Mouse (Mus musculus) limb, embryonic 14.5 days (tissue): ENCODE measurements around the gene Gbe1. TPM values are rescaled to one million over a fixed set of nuclear protein-coding genes. Genes with fewer than 3 reads are reported as not detected.

Source experiments
- ATAC-seq: fragments of 200-750 bp; cut with Nextera tagmentation; 2 replicates; pipeline ENCODE4 v1.8.0; 2017; ENCODE audit warnings: low read depth, moderate number of reproducible peaks, moderate TSS enrichment; ENCODE audit not compliant: low FRiP score
- DNase-seq: peaks from one replicate; pipeline ENCODE4 v3.0.0-alpha.2; 2015; ENCODE audit warnings: low spot score
- H3K27ac ChIP-seq: fragments of 300-500 bp; sonication (generic); replicated peaks from 2 replicates; pipeline ENCODE4 v1.5.1; 2014; ENCODE audit warnings: low read depth, mild to moderate bottlenecking, low read length, moderate library complexity, mixed read lengths
- H3K27me3 ChIP-seq: fragments of 300-500 bp; sonication (generic); 2 replicates; pipeline ENCODE4 v1.6.1; 2014; ENCODE audit warnings: low read length, mixed read lengths; ENCODE audit not compliant: control insufficient read depth, insufficient read depth
- H3K36me3 ChIP-seq: fragments of 300-500 bp; sonication (generic); 2 replicates; pipeline ENCODE4 v1.6.1; 2014; ENCODE audit warnings: mild to moderate bottlenecking, low read length, moderate library complexity, mixed read lengths; ENCODE audit not compliant: control insufficient read depth, insufficient read depth
- H3K4me1 ChIP-seq: fragments of 300-500 bp; sonication (generic); 2 replicates; pipeline ENCODE4 v1.6.1; 2014; ENCODE audit warnings: antibody characterized with exemption, low read length, mixed read lengths; ENCODE audit not compliant: control insufficient read depth, insufficient read depth
- H3K4me2 ChIP-seq: fragments of 300-500 bp; sonication (generic); replicated peaks from 2 replicates; pipeline ENCODE4 v1.6.1; 2014; ENCODE audit warnings: low read depth, mild to moderate bottlenecking, low read length, moderate library complexity; ENCODE audit not compliant: severe bottlenecking
- H3K4me3 ChIP-seq: fragments of 300-500 bp; sonication (generic); replicated peaks from 2 replicates; pipeline ENCODE4 v1.5.1; 2014; ENCODE audit warnings: low read length
- H3K9ac ChIP-seq: fragments of 300-500 bp; sonication (generic); 2 replicates; pipeline ENCODE4 v1.6.1; 2014; ENCODE audit warnings: mild to moderate bottlenecking, low read depth, low read length, moderate library complexity; ENCODE audit not compliant: severe bottlenecking
- H3K9me3 ChIP-seq: fragments of 300-500 bp; sonication (generic); 2 replicates; pipeline ENCODE4 v1.6.1; 2016; ENCODE audit warnings: low read length; ENCODE audit not compliant: control insufficient read depth
- POLR2A ChIP-seq: fragments of 200-500 bp; IDR thresholded peaks from 2 replicates; pipeline ENCODE4 v1.8.0; 2012; ENCODE audit warnings: inconsistent platforms, mild to moderate bottlenecking, moderate library complexity, borderline replicate concordance; ENCODE audit not compliant: insufficient read depth, insufficient read length; ENCODE audit errors: extremely low read depth
- WGBS: fragments of 180-500 bp; shearing (Covaris S2); extraction: QIAGEN DNeasy Blood & Tissue Kit; methylation state at CpG from one replicate; pipeline ENCODE4 v1.1.7; 2014; 5-methylcytosine and 5-hydroxymethylcytosine counted together
- polyA plus RNA-seq, 2 experiments: library from polyadenylated mRNA; depleted of rRNA in 1 of 2; stranded (reverse) in 1 of 2; unstranded in 1 of 2; fragments of >200 nt; fragmentation: Nextera tagmentation in 1 of 2; extraction: Ambion mirVana in 1 of 2; gene quantifications; 2 replicates each; pipeline versions ENCODE4 v1.2.1 to v1.2.3; 2012 to 2014

The Gbe1 gene
- polyA plus RNA-seq, 2 experiments: 7.0 to 14.1 TPM

- Histone ChIP-seq H3K4me2 (no peak overlapping the region), H3K4me1 (no peaks in the 10 kb centered on the region), H3K9me3 (no peaks in the 10 kb centered on the region), H3K36me3 (no peaks in the 10 kb centered on the region), H3K27ac (no peak overlapping the region), H3K27me3 (no peaks in the 10 kb centered on the region), H3K4me3 (no peak overlapping the region), H3K9ac (no peak overlapping the region)
- DNase-seq (no peak), ATAC-seq (no peak)
- WGBS: 93% methylated on average over 2 of the region's 2 CpGs
- no peak for TF ChIP-seq POLR2A
Observed at GRCm38 (mm10) chr16:70407780-70408179, 94.0 kb downstream of the Gbe1 start.

DNA sequence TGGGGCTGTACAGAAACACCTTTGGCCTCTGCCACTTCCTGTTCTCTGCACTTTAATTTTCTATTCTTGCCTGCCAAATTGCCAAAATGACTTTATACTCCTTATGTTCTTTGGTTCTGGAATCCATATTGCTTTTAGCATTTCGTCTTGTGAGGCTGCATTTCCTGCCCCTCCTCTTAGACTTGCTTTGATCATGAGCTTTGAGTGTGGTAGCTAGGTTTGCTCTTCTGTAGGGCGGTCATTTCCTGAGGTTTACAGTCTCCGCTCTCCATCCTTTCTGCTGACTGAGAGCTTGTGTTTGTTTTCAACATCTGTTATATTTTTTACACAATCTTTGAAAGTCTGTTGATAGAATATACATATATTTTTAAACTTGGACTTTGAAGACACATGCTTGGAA, 107.3 kb downstream of the Gbe1 start:
- Histone ChIP-seq H3K9me3 (no peaks in the 10 kb centered on the region), H3K27ac (no peak overlapping the region), H3K9ac (no peak overlapping the region), H3K4me3 (no peak overlapping the region), H3K4me1 (no peaks in the 10 kb centered on the region), H3K27me3 (no peaks in the 10 kb centered on the region), H3K36me3 (no peaks in the 10 kb centered on the region), H3K4me2 (no peak overlapping the region)
- TF ChIP-seq POLR2A: no peak
- DNase-seq (no peak), ATAC-seq (no peak)
- WGBS: 60% methylated on average over 3 of the region's 3 CpGs

- WGBS: 38% methylated on average over 6 of the region's 6 CpGs
- no peak for DNase-seq
- Histone ChIP-seq H3K36me3 (no peaks in the 10 kb centered on the region), H3K4me2 (no peak overlapping the region), H3K4me1 (no peaks in the 10 kb centered on the region), H3K27me3 (no peaks in the 10 kb centered on the region), H3K9ac (no peak overlapping the region), H3K27ac (no peak overlapping the region), H3K4me3 (no peak overlapping the region), H3K9me3 (no peaks in the 10 kb centered on the region)
- no peak for TF ChIP-seq POLR2A
- ATAC-seq: no peak
Observed at GRCm38 (mm10) chr16:70449520-70449919, 135.8 kb downstream of the Gbe1 start.

DNA sequence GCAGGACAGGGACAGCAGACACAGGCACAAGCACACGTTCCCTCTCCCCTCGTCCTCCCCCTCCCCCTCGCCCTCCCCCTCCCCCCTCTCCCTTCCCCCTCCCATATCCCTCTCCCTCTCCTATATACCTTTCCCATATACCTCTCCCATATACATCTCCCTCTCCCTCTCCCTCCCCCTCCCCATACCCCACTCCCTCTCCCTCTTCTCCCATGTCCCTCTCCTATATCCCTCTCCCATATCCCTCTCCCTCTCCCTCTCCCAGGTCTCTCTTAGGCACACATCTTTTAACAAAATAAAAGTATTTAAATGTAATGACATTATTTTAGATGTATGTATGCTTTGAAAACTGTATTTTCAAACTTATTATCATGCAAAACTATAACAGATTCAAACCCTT, 161.8 kb downstream of the Gbe1 start:
- Histone ChIP-seq H3K36me3 (no peaks in the 10 kb centered on the region), H3K4me3 (no peak overlapping the region), H3K27ac (no peak overlapping the region), H3K4me2 (no peak overlapping the region), H3K4me1 (no peaks in the 10 kb centered on the region), H3K9ac (no peak overlapping the region), H3K9me3 (no peaks in the 10 kb centered on the region), H3K27me3 (no peaks in the 10 kb centered on the region)
- WGBS: 53% methylated on average over 3 of the region's 3 CpGs
- DNase-seq: no peak
- TF ChIP-seq POLR2A: no peak
- ATAC-seq: no peak

DNA sequence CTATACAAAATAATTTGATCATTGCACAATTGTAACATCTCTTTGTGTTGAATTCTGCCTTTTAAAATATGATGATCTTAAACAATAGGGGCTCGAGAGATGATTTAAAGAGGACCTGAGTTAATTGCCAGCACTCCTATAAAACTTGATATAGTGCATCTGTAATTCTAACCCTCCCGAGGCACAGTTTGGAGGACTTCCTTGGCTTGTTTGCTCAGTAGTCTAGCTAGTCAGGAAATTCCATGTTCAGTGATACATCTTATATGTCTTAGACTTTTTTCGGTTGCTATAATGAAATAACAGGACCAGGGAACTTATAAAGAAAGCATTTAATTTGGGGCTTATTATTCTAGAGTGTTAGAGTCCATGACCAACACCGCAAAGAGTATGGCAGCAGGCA, 162.4 kb downstream of the Gbe1 start:
- WGBS: 57% methylated on average over 4 of the region's 4 CpGs

GRCm38 (mm10) chr16:70480494-70480893, 166.7 kb downstream of the Gbe1 start:
- Histone ChIP-seq H3K9ac (no peak overlapping the region), H3K9me3 (no peaks in the 10 kb centered on the region), H3K4me3 (no peak overlapping the region), H3K4me1 (no peaks in the 10 kb centered on the region), H3K27me3 (no peaks in the 10 kb centered on the region), H3K36me3 (no peaks in the 10 kb centered on the region), H3K27ac (no peak overlapping the region), H3K4me2 (no peak overlapping the region)
- TF ChIP-seq POLR2A: no peak
- no peak for DNase-seq
- 89% methylated on average over 3 of the region's 3 CpGs for WGBS
- ATAC-seq: no peak

More for the DNA sequence above, 162.4 kb downstream of the Gbe1 start:
- H3K27ac ChIP-seq: no peak overlapping the region
- no peak overlapping the region for H3K9ac ChIP-seq
- TF ChIP-seq POLR2A: no peak
- no peak overlapping the region for H3K4me3 ChIP-seq
- no peaks in the 10 kb centered on the region for H3K27me3 ChIP-seq
- no peaks in the 10 kb centered on the region for H3K9me3 ChIP-seq
- H3K4me1 ChIP-seq: no peaks in the 10 kb centered on the region
- H3K36me3 ChIP-seq: no peaks in the 10 kb centered on the region
- DNase-seq (no peak), ATAC-seq (no peak)
- no peak overlapping the region for H3K4me2 ChIP-seq
